Mouse (Mus musculus): ENCODE results near the gene Cacna1c.

Cacna1c gene

GRCm38 (mm10) chr6:118561225-118561624 is 635.0 kb downstream of the Cacna1c start:
- DNase-seq = no peak

- DNase-seq = no peak
Observed at GRCm38 (mm10) chr6:118538627-118539026, 657.6 kb downstream of the Cacna1c start.
